Mouse (Mus musculus): ENCODE results near the gene Sh3pxd2a. TPM values are rescaled to one million over a fixed set of nuclear protein-coding genes. Genes with fewer than 3 reads are reported as not detected.

Sh3pxd2a gene
- polyA plus RNA-seq, 1 experiment from 2014 or later: 1.7 TPM

DNA sequence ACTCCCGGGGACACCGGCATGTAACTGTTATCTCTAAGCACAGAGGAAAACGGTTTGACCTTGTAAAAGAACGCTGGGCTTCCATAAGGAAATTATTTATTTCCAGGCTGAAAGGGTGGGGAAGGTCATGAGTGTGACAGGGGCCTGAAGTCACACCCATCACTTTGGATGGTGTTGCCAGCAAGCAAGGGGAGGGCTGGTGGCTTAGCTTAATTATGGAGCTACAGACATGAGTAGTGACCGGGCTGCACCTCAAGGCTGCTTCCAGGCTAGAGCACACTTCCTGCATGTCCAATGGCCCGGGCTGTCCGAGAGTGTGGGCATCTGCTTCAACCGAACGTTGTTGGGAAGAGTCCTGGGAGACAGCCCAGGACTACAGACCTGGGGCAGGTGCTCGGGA is 78.2 kb downstream of the Sh3pxd2a start:
- no peaks in the 10 kb centered on the region for H3K36me3 ChIP-seq
- H3K4me3 ChIP-seq: no peak overlapping the region
- H3K4me1 ChIP-seq: peaks cover 7% of the 10 kb centered on the region; the same call in 1 of the 2 replicates
- H3K9me3 ChIP-seq (replicated peaks): no peaks in the 10 kb centered on the region
- no peak overlapping the region for H3K27ac ChIP-seq (replicated peaks)
- H3K27me3 ChIP-seq (ENCODE audit: low read depth, poor library complexity, severe bottlenecking): no peaks in the 10 kb centered on the region
- no peak for DNase-seq (ENCODE audit: low spot score)
- 91% methylated on average over 10 of the region's 10 CpGs for WGBS

DNA sequence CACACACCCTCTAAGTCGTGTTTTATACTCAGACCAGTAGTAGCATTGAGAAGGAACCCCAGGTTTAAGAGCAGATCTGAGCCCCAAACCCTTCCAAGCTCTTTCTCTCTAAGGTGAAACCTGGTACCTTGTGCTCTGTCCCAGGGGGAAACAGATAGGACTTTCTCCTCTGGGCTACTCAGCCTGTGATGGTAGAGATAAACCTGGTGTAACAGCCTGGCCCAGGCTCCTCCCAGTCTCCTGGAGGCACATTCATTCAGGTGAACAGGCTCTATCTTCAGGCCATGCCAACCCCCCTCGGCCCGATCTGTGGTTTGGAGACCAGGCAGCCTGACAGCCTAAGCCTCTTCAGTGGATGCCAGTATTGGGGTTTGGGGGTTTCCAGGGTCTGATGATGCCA is 79.6 kb downstream of the Sh3pxd2a start:
- H3K27me3 ChIP-seq (ENCODE audit: low read depth, poor library complexity, severe bottlenecking): no peaks in the 10 kb centered on the region
- H3K9me3 ChIP-seq (replicated peaks): no peaks in the 10 kb centered on the region
- H3K4me3 ChIP-seq: no peak overlapping the region
- 86% methylated on average over 3 of the region's 3 CpGs for WGBS
- DNase-seq (ENCODE audit: low spot score): no peak
- H3K27ac ChIP-seq (replicated peaks): no peak overlapping the region
- peaks cover 7% of the 10 kb centered on the region; the same call in 1 of the 2 replicates for H3K4me1 ChIP-seq
- no peaks in the 10 kb centered on the region for H3K36me3 ChIP-seq

DNA sequence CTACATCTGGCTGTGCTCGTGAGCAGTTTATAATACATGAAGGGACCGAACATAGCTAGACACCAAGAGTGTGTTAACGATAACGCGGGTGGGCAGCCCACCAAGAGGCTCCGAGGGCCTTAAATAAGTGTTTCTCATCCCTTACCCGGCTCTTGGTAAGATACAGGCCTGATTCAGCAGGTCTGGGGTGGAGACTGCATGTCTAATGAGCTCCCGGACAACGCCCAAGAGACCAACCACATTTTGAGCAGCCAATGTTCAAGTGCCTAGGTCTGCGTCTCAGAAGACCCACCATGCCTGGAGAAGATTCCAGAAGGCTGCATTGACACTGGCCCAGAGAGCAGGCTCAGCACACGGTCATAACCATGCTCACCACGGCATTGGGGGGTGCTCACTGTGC is 80.2 kb downstream of the Sh3pxd2a start:
- Histone ChIP-seq H3K27ac (replicated peaks) (no peak overlapping the region; the same call in 1 of the 2 replicates), H3K4me1 (peaks cover 12% of the 10 kb centered on the region), H3K9me3 (replicated peaks) (no peaks in the 10 kb centered on the region), H3K4me3 (no peak overlapping the region), H3K27me3 (ENCODE audit: low read depth, poor library complexity, severe bottlenecking) (no peaks in the 10 kb centered on the region), H3K36me3 (no peaks in the 10 kb centered on the region)
- DNase-seq (ENCODE audit: low spot score): no peak
- 91% methylated on average over 12 of the region's 12 CpGs for WGBS

DNA sequence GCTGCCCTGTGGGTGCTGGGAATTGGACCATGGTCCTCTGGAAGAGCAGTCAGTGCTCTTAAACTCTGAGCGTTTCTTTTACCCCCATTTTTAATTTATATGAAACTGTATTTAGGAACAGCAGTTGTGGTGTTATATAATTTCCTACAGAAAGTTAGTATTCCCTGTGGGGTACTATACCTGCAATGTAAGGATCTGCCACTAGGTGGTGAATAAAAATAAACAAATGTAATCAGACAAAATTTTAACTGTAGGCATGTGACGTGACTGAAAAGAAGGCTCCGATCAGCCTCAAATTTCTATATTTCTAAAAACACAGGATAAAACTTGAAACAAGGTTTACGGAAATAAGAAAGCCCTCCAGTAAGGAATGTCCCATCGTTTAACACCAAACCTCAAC is 81.9 kb downstream of the Sh3pxd2a start:
- Histone ChIP-seq H3K27me3 (ENCODE audit: low read depth, poor library complexity, severe bottlenecking) (no peaks in the 10 kb centered on the region), H3K4me1 (peaks cover 9% of the 10 kb centered on the region), H3K9me3 (replicated peaks) (no peaks in the 10 kb centered on the region), H3K4me3 (no peak overlapping the region), H3K36me3 (no peaks in the 10 kb centered on the region), H3K27ac (replicated peaks) (no peak overlapping the region)
- 83% methylated on average over 5 of the region's 5 CpGs for WGBS
- DNase-seq (ENCODE audit: low spot score): no peak

DNA sequence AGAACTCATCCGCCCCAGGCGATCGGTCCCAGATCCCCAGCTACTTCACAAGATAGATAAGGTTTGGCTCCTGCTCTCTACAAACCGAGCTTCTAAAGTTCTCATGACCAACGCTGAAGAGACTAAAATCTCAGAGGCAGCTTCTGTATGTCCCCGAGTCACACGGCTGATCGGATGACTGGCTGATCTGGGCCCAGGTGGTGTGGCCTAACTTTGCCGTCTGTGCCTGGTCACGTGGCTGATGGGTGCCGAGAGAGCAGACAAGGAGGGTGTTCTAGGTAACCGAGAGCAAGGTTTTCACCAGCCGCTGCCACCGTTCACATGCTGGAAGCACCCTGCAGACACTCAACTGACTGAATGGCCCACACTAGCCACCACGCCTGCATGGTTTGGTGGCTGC is 83.2 kb downstream of the Sh3pxd2a start:
- 90% methylated on average over 15 of the region's 15 CpGs for WGBS
- H3K27me3 ChIP-seq (ENCODE audit: low read depth, poor library complexity, severe bottlenecking): no peaks in the 10 kb centered on the region
- H3K9me3 ChIP-seq (replicated peaks): no peaks in the 10 kb centered on the region
- H3K4me1 ChIP-seq: peaks cover 14% of the 10 kb centered on the region
- no peak overlapping the region for H3K4me3 ChIP-seq
- H3K27ac ChIP-seq (replicated peaks): no peak overlapping the region
- no peaks in the 10 kb centered on the region for H3K36me3 ChIP-seq
- DNase-seq (ENCODE audit: low spot score): no peak

DNA sequence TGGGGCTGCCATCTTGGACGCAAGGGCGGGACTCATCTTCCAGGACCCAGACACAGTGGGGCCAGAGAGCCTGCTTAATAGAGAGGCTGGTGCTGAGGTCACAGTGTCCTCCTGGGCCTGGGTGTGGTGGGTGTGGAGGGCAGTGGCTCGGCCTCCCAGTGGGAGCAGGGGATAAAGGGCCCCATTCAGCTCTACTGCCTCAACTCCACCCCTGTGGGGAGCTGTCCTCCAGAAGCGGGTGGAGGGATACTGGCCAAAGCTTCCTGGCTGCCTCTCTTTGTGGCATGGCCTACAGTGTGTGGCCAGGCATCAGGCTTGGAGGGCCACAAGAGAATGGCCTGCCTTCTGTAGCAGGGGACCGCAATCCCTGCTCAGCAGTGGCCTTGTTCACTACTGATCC is 85.1 kb downstream of the Sh3pxd2a start:
- Histone ChIP-seq H3K4me3 (no peak overlapping the region), H3K9me3 (replicated peaks) (no peaks in the 10 kb centered on the region), H3K4me1 (peaks cover 16% of the 10 kb centered on the region), H3K27ac (replicated peaks) (peak overlapping the region; percentile 46), H3K36me3 (no peaks in the 10 kb centered on the region), H3K27me3 (ENCODE audit: low read depth, poor library complexity, severe bottlenecking) (no peaks in the 10 kb centered on the region)
- DNase-seq (ENCODE audit: low spot score): no peak
- 70% methylated on average over 5 of the region's 5 CpGs for WGBS

DNA sequence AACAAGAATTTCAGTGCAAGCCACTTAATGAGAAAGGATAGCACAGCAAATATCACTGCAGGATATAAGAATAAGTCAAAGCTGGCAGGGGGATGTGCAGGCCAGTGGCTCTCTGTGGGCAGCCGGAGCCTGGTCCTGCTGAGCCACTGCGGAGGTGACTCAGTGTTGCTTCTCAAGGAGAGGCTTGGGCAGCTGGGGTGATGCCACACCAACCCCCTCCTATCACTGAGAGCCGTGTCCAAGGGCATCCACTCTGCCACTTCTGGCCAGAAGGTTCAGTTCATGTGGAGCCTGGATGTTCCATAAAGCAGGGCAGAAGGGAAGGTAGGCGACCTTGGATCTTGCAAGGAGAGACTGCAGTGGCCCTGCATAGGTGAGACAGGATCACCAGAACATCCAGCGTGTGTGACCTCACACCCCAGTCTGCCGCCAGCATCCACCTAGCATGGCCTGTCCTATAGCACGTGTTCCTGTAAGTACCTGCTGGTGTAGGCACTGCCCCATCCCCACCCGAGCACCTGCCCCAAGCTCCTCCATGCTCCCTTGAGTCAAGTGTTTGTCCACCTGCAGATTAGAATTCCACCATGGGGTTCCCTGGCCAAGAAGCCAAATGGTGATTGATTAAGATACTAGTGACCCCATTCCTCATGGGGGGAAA is 89.2 kb downstream of the Sh3pxd2a start:
- H3K4me1 ChIP-seq: peaks cover 16% of the 10 kb centered on the region
- H3K9me3 ChIP-seq (replicated peaks): no peaks in the 10 kb centered on the region
- no peak overlapping the region for H3K4me3 ChIP-seq
- no peaks in the 10 kb centered on the region for H3K27me3 ChIP-seq (ENCODE audit: low read depth, poor library complexity, severe bottlenecking)
- DNase-seq (ENCODE audit: low spot score): no peak
- no peak overlapping the region for H3K27ac ChIP-seq (replicated peaks)
- no peaks in the 10 kb centered on the region for H3K36me3 ChIP-seq
- 90% methylated on average over 8 of the region's 8 CpGs for WGBS

DNA sequence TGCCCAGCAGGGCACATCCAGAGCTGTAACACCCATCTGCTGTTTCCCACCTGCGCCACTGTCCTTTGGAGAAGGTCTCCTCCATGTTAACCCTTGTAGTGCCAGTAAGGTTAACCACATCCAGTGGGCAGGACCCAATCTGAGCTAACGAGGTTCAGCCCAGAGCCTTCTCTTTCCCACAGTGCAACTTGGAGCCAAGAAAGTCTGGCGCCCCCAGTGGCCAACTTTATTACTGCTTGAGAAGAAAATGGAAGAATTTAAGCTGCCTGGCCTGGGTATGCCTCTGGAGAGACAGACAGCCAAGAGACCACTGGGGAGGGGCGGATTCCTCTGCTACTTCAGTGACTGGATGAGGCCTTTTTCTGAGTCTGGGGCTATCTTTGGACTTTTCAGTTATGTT is 89.8 kb downstream of the Sh3pxd2a start:
- peaks cover 21% of the 10 kb centered on the region for H3K4me1 ChIP-seq
- no peaks in the 10 kb centered on the region for H3K36me3 ChIP-seq
- H3K9me3 ChIP-seq (replicated peaks): no peaks in the 10 kb centered on the region
- H3K27me3 ChIP-seq (ENCODE audit: low read depth, poor library complexity, severe bottlenecking): no peaks in the 10 kb centered on the region
- 37% methylated on average over 4 of the region's 4 CpGs for WGBS
- peak; percentile 73 for DNase-seq (ENCODE audit: low spot score)
- no peak overlapping the region for H3K27ac ChIP-seq (replicated peaks)
- H3K4me3 ChIP-seq: no peak overlapping the region

DNA sequence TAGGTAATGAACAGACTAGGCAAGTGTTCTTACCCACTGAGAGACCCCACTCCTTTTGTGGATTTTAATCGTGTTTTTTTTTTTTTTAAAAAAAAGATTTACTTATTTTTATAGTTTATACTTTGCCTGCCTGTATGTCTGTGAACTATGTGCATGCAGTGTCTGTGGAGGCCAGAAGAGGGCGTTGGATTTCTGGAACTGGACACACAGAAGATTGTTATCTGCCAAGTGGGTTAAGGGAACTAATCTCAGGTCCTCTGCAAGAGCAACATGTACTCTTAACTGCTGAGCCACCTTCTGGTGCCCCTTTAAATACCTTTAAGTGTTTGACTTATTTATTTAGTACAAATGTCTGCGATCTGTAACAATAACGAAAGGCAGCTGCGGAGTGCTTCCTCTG is 92.2 kb downstream of the Sh3pxd2a start:
- Histone ChIP-seq H3K27me3 (ENCODE audit: low read depth, poor library complexity, severe bottlenecking) (no peaks in the 10 kb centered on the region), H3K4me3 (no peak overlapping the region), H3K27ac (replicated peaks) (no peak overlapping the region), H3K9me3 (replicated peaks) (no peaks in the 10 kb centered on the region), H3K36me3 (no peaks in the 10 kb centered on the region), H3K4me1 (peaks cover 24% of the 10 kb centered on the region)
- no peak for DNase-seq (ENCODE audit: low spot score)
- 75% methylated on average over 5 of the region's 5 CpGs for WGBS

DNA sequence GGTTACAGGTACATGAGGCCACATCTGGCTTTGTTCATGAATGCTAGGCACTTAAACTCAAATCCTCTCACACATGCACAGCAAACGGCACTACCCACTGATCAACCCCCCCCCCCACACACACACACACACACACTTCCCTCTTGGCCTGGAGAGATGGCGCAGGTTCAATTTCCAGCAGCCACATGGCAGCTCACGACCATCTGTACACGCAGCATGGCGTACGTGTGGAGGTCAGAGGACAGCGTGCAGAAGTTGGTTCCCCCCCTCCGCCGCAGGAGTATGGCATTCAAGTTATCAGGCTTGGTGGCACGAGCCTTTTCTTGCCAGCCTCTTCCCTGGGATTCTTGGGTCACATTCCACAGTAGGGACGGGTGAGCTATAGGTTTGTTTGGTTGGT is 92.7 kb downstream of the Sh3pxd2a start:
- Histone ChIP-seq H3K27me3 (ENCODE audit: low read depth, poor library complexity, severe bottlenecking) (no peaks in the 10 kb centered on the region), H3K4me1 (peaks cover 22% of the 10 kb centered on the region), H3K27ac (replicated peaks) (no peak overlapping the region), H3K4me3 (no peak overlapping the region), H3K9me3 (replicated peaks) (no peaks in the 10 kb centered on the region), H3K36me3 (no peaks in the 10 kb centered on the region)
- WGBS: 93% methylated on average over 10 of the region's 11 CpGs
- no peak for DNase-seq (ENCODE audit: low spot score)

DNA sequence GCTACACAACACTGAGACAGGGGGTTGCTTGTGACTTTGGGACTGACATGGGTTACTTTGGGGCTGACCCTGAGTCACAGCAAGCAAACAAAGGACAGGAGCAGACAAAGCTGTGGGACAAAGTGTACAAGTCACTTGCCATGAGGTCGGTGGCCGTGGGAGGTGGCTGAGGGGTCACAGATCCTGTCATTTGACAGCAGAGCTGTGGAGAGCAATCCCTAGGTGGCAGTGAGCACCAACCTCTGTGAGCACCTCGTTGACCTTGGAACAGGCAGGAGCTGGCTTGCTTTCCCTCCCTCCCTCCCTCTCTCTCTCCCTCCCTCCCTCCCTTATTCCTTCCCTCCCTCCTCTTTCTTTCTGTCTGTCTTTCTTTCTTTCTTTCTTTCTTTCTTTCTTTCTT is 95.2 kb downstream of the Sh3pxd2a start:
- WGBS: 53% methylated on average over 3 of the region's 3 CpGs
- Histone ChIP-seq H3K27me3 (ENCODE audit: low read depth, poor library complexity, severe bottlenecking) (no peaks in the 10 kb centered on the region), H3K4me1 (peaks cover 18% of the 10 kb centered on the region), H3K36me3 (no peaks in the 10 kb centered on the region), H3K4me3 (no peak overlapping the region), H3K9me3 (replicated peaks) (no peaks in the 10 kb centered on the region), H3K27ac (replicated peaks) (0 out of 2 replicates have a peak overlapping the region, but pooled peaks have one; percentile 49)
- no peak for DNase-seq (ENCODE audit: low spot score)

DNA sequence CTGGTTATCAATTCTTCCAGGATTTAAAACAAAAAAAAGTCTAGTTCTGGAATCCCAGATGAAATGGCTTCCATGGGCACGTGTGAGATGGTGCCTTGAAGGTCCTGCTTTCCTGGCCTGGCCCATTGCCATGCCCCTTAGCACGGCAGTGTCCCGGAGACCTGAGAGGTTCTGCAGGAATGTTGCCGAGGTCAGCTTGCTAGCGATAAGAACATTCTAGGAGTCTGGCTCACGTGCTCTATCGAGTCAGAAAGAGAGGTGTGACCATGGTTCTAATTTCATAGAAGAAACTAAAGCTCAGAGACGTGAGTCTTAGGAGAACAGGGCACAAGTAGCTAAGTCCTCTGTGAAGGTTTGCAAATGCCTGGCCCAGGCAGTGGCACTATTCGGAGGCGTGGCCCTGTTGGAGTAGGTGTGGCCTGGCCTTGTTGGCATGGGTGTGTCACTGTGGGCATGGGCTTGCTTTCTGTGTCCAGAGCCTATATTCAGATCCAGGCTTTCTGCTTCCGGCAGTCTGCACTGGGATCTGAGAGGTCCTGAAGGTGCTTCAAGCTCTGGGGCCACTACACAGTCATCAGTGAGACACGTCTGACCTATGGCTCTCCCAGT is 96.8 kb downstream of the Sh3pxd2a start:
- DNase-seq (ENCODE audit: low spot score): no peak
- Histone ChIP-seq H3K4me1 (peaks cover 31% of the 10 kb centered on the region), H3K4me3 (no peak overlapping the region), H3K36me3 (peaks cover 3% of the 10 kb centered on the region; the same call in 1 of the 2 replicates), H3K9me3 (replicated peaks) (no peaks in the 10 kb centered on the region), H3K27ac (replicated peaks) (no peak overlapping the region), H3K27me3 (ENCODE audit: low read depth, poor library complexity, severe bottlenecking) (no peaks in the 10 kb centered on the region)
- WGBS: 91% methylated on average over 12 of the region's 12 CpGs

DNA sequence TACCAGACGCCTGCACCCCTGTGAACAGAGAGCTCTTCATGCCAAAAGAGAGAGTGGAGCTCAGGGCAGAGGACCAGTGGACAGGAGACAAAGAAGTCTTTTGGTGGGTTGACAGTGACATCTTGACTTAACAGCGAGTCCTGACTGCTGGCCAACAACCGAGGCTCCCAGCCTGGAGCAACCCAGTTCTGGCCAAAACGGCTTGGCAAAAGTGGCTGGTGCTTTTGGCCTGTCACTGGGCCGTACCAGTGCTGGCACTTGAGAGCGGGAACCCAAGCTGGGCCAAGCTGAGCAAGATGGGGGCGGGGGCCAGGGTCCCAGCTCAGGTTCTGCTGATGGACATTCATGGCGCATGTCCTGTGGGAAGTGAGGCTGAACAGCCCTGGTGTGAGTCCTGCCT is 97.6 kb downstream of the Sh3pxd2a start:
- DNase-seq (ENCODE audit: low spot score): no peak
- Histone ChIP-seq H3K4me1 (peaks cover 33% of the 10 kb centered on the region), H3K4me3 (no peak overlapping the region), H3K27me3 (ENCODE audit: low read depth, poor library complexity, severe bottlenecking) (no peaks in the 10 kb centered on the region), H3K9me3 (replicated peaks) (no peaks in the 10 kb centered on the region), H3K27ac (replicated peaks) (no peak overlapping the region; the same call in 1 of the 2 replicates), H3K36me3 (peaks cover 7% of the 10 kb centered on the region)
- 89% methylated on average over 8 of the region's 8 CpGs for WGBS
